Mouse (Mus musculus) kidney, embryonic 14.5 days (tissue): ENCODE measurements around the gene Gm21985. TPM values are rescaled to one million over a fixed set of nuclear protein-coding genes. Genes with fewer than 3 reads are reported as not detected.
"Not testable (repeated sequence)": the region's sequence is repeated elsewhere in the genome, so short reads cannot be mapped to it uniquely, and the experiment has no call there.

Experiments
- ATAC-seq: fragments of 200-750 bp; cut with Nextera tagmentation; 2 replicates; pipeline ENCODE4 v1.8.0; 2017; ENCODE audit warnings: moderate number of reproducible peaks, mild to moderate bottlenecking, moderate TSS enrichment, moderate library complexity; ENCODE audit not compliant: low FRiP score, low TSS enrichment
- H3K27ac ChIP-seq: fragments of 300-500 bp; sonication (generic); 2 replicates; pipeline ENCODE4 v1.5.1; 2014; ENCODE audit warnings: low read depth, mild to moderate bottlenecking, low read length, moderate library complexity, mixed read lengths
- H3K27me3 ChIP-seq: fragments of 300-500 bp; sonication (generic); 2 replicates; pipeline ENCODE4 v1.6.1; 2014; ENCODE audit warnings: mild to moderate bottlenecking, low read length; ENCODE audit not compliant: control insufficient read depth, insufficient read depth
- H3K36me3 ChIP-seq: fragments of 300-500 bp; sonication (generic); 2 replicates; pipeline ENCODE4 v1.6.1; 2014; ENCODE audit warnings: low read length, mixed read lengths; ENCODE audit not compliant: control insufficient read depth, insufficient read depth
- H3K4me1 ChIP-seq: fragments of 300-500 bp; sonication (generic); 2 replicates; pipeline ENCODE4 v1.6.1; 2014; ENCODE audit warnings: low read length, mixed read lengths; ENCODE audit not compliant: control insufficient read depth, insufficient read depth
- H3K4me2 ChIP-seq: fragments of 300-500 bp; sonication (generic); replicated peaks from 2 replicates; pipeline ENCODE4 v1.6.1; 2014; ENCODE audit warnings: low read depth, mild to moderate bottlenecking, low read length
- H3K4me3 ChIP-seq: fragments of 300-500 bp; sonication (generic); 2 replicates; pipeline ENCODE4 v1.5.1; 2014; ENCODE audit warnings: mild to moderate bottlenecking, low read length
- H3K9ac ChIP-seq: fragments of 300-500 bp; sonication (generic); 2 replicates; pipeline ENCODE4 v1.6.1; 2014; ENCODE audit warnings: low read depth, mild to moderate bottlenecking, low read length, moderate library complexity
- H3K9me3 ChIP-seq: fragments of 300-500 bp; sonication (generic); 2 replicates; pipeline ENCODE4 v1.6.1; 2016; ENCODE audit warnings: low read length; ENCODE audit not compliant: control insufficient read depth
- WGBS: fragments of 180-500 bp; shearing (Covaris S2); extraction: QIAGEN DNeasy Blood & Tissue Kit; methylation state at CpG from one replicate; pipeline ENCODE4 v1.1.7; 2014; 5-methylcytosine and 5-hydroxymethylcytosine counted together
- polyA plus RNA-seq: library from polyadenylated mRNA; unstranded; fragments of >200 nt; fragmentation: Nextera tagmentation; extraction: Ambion mirVana; gene quantifications from 2 replicates; pipeline ENCODE4 v1.2.1, GENCODE M21; 2014

Gm21985 gene
- polyA plus RNA-seq, 1 experiment from 2014 or later, result not detected

- no peaks in the 10 kb centered on the region for H3K4me1 ChIP-seq
- no peak overlapping the region for H3K4me2 ChIP-seq
- no peak overlapping the region for H3K27ac ChIP-seq
- 58% methylated on average over 5 of the region's 5 CpGs for WGBS
- no peak overlapping the region for H3K4me3 ChIP-seq
- H3K36me3 ChIP-seq, result no peaks in the 10 kb centered on the region
- H3K9me3 ChIP-seq, result no peaks in the 10 kb centered on the region
- no peaks in the 10 kb centered on the region for H3K27me3 ChIP-seq
- H3K9ac ChIP-seq, result no peak overlapping the region
- ATAC-seq, result no peak
Observed at GRCm38 (mm10) chr2:112430403-112430802, 164.3 kb downstream of the Gm21985 start.

GRCm38 (mm10) chr2:112432523-112432922, 166.4 kb downstream of the Gm21985 start:
- H3K36me3 ChIP-seq, result no peaks in the 10 kb centered on the region
- WGBS, result 97% methylated on average over 2 of the region's 2 CpGs

GRCm38 (mm10) chr2:112433359-112433758, 167.2 kb downstream of the Gm21985 start:
- H3K27me3 ChIP-seq, result no peaks in the 10 kb centered on the region
- no peak overlapping the region for H3K4me3 ChIP-seq
- no peak overlapping the region for H3K4me2 ChIP-seq
- no peak overlapping the region for H3K9ac ChIP-seq
- no peak for ATAC-seq
- H3K4me1 ChIP-seq, result no peaks in the 10 kb centered on the region
- no peaks in the 10 kb centered on the region for H3K9me3 ChIP-seq
- no peaks in the 10 kb centered on the region for H3K36me3 ChIP-seq
- WGBS, result 65% methylated on average over 2 of the region's 2 CpGs
- no peak overlapping the region for H3K27ac ChIP-seq

More at GRCm38 (mm10) chr2:112432523-112432922, 166.4 kb downstream of the Gm21985 start:
- no peaks in the 10 kb centered on the region for H3K4me1 ChIP-seq
- H3K4me3 ChIP-seq, result no peak overlapping the region
- no peak overlapping the region for H3K9ac ChIP-seq
- H3K4me2 ChIP-seq, result no peak overlapping the region
- ATAC-seq, result no peak
- H3K27ac ChIP-seq, result no peak overlapping the region
- H3K27me3 ChIP-seq, result no peaks in the 10 kb centered on the region
- no peaks in the 10 kb centered on the region for H3K9me3 ChIP-seq

GRCm38 (mm10) chr2:112436292-112436691, 170.2 kb downstream of the Gm21985 start:
- ATAC-seq, result no peak
- Histone ChIP-seq H3K9ac (no peak overlapping the region), H3K36me3 (no peaks in the 10 kb centered on the region), H3K27me3 (no peaks in the 10 kb centered on the region), H3K27ac (no peak overlapping the region), H3K9me3 (no peaks in the 10 kb centered on the region), H3K4me2 (no peak overlapping the region), H3K4me3 (no peak overlapping the region), H3K4me1 (no peaks in the 10 kb centered on the region)
- 73% methylated on average over 4 of the region's 4 CpGs for WGBS

GRCm38 (mm10) chr2:112437589-112437988, 171.5 kb downstream of the Gm21985 start:
- ATAC-seq, result no peak
- Histone ChIP-seq H3K27me3 (no peaks in the 10 kb centered on the region), H3K4me3 (no peak overlapping the region), H3K27ac (no peak overlapping the region), H3K9me3 (no peaks in the 10 kb centered on the region), H3K36me3 (no peaks in the 10 kb centered on the region), H3K9ac (no peak overlapping the region), H3K4me1 (no peaks in the 10 kb centered on the region), H3K4me2 (no peak overlapping the region)
- 96% methylated on average over 2 of the region's 2 CpGs for WGBS

GRCm38 (mm10) chr2:112443491-112443890, 177.4 kb downstream of the Gm21985 start:
- Histone ChIP-seq H3K4me3 (no peak overlapping the region), H3K4me1 (no peaks in the 10 kb centered on the region), H3K27me3 (no peaks in the 10 kb centered on the region), H3K27ac (no peak overlapping the region), H3K9ac (no peak overlapping the region), H3K36me3 (no peaks in the 10 kb centered on the region), H3K4me2 (no peak overlapping the region), H3K9me3 (no peaks in the 10 kb centered on the region)
- ATAC-seq, result no peak
- 69% methylated on average over 2 of the region's 2 CpGs for WGBS

- H3K4me1 ChIP-seq, result no peaks in the 10 kb centered on the region
- H3K9me3 ChIP-seq, result no peaks in the 10 kb centered on the region
- no peak overlapping the region for H3K4me2 ChIP-seq
- H3K36me3 ChIP-seq, result no peaks in the 10 kb centered on the region
- no peak overlapping the region for H3K27ac ChIP-seq
- H3K27me3 ChIP-seq, result no peaks in the 10 kb centered on the region
- H3K9ac ChIP-seq, result no peak overlapping the region
- H3K4me3 ChIP-seq, result no peak overlapping the region
- no peak for ATAC-seq
Observed at GRCm38 (mm10) chr2:112445511-112445910, 179.4 kb downstream of the Gm21985 start.

GRCm38 (mm10) chr2:112448046-112448445, 181.9 kb downstream of the Gm21985 start:
- not testable (repeated sequence) for H3K9me3 ChIP-seq, H3K4me3 ChIP-seq, H3K36me3 ChIP-seq, H3K4me2 ChIP-seq, H3K27ac ChIP-seq, H3K27me3 ChIP-seq, H3K4me1 ChIP-seq, ATAC-seq, H3K9ac ChIP-seq
- 75% methylated on average over 4 of the region's 4 CpGs for WGBS

GRCm38 (mm10) chr2:112448510-112449059, 182.5 kb downstream of the Gm21985 start:
- H3K27ac ChIP-seq, result no peak overlapping the region
- H3K4me2 ChIP-seq, result no peak overlapping the region
- H3K9ac ChIP-seq, result no peak overlapping the region
- H3K27me3 ChIP-seq, result no peaks in the 10 kb centered on the region
- no peaks in the 10 kb centered on the region for H3K9me3 ChIP-seq
- no peaks in the 10 kb centered on the region for H3K36me3 ChIP-seq
- ATAC-seq, result no peak
- no peaks in the 10 kb centered on the region for H3K4me1 ChIP-seq
- H3K4me3 ChIP-seq, result no peak overlapping the region
